Mouse (Mus musculus) myocyte (in vitro differentiated cells): ENCODE results near the gene Rtp1.

ENCODE experiments used
- CEBPB ChIP-seq: IDR thresholded peaks from 2 replicates; pipeline ENCODE4 v1.6.1; 2011; ENCODE audit warnings: mild to moderate bottlenecking, moderate library complexity; ENCODE audit not compliant: poor library complexity, insufficient read depth, severe bottlenecking
- E2F4 ChIP-seq: IDR thresholded peaks from one replicate; pipeline ENCODE4 v1.6.1; 2011; ENCODE audit warnings: mild to moderate bottlenecking, control low read depth, moderate library complexity; ENCODE audit not compliant: insufficient read depth
- MAX ChIP-seq: IDR thresholded peaks from one replicate; pipeline ENCODE4 v1.6.1; 2011; ENCODE audit warnings: low read depth, mild to moderate bottlenecking, control low read depth
- MYOD1 ChIP-seq, 3 experiments: IDR thresholded peaks; one replicate each; pipeline ENCODE4 v1.6.1; 2011; ENCODE audit warnings: control low read depth in 2 of 3, low read depth in 2 of 3, mild to moderate bottlenecking in 2 of 3, moderate library complexity in 1 of 3; ENCODE audit not compliant: insufficient read length in 2 of 3, control insufficient read depth in 1 of 3
- MYOG ChIP-seq, 3 experiments: IDR thresholded peaks; one replicate each; pipeline ENCODE4 v1.6.1; 2011; ENCODE audit warnings: control low read depth in 2 of 3, low read depth in 2 of 3, mild to moderate bottlenecking in 2 of 3; ENCODE audit not compliant: insufficient read length in 2 of 3, control insufficient read depth in 1 of 3, insufficient read depth in 1 of 3
- POLR2A ChIP-seq: IDR thresholded peaks from one replicate; pipeline ENCODE4 v1.6.1; 2011; ENCODE audit warnings: low read depth, mild to moderate bottlenecking, control low read depth, moderate library complexity; ENCODE audit not compliant: insufficient read length
- POLR2AphosphoS2 ChIP-seq: IDR thresholded peaks from one replicate; pipeline ENCODE4 v1.6.1; 2011; ENCODE audit warnings: low read depth, control low read depth; ENCODE audit not compliant: insufficient read length
- REST ChIP-seq: IDR thresholded peaks from one replicate; pipeline ENCODE4 v1.6.1; 2011; ENCODE audit warnings: mild to moderate bottlenecking, control low read depth, moderate library complexity; ENCODE audit not compliant: insufficient read depth, insufficient read length
- SRF ChIP-seq: IDR thresholded peaks from one replicate; pipeline ENCODE4 v1.6.1; 2011; ENCODE audit warnings: low read depth; ENCODE audit not compliant: control insufficient read depth, insufficient read length
- TCF12 ChIP-seq: IDR thresholded peaks from one replicate; pipeline ENCODE4 v1.6.1; 2011; ENCODE audit warnings: mild to moderate bottlenecking, control low read depth; ENCODE audit not compliant: poor library complexity, insufficient read depth, severe bottlenecking
- TCF3 ChIP-seq: IDR thresholded peaks from one replicate; pipeline ENCODE4 v1.6.1; 2011; ENCODE audit warnings: low read depth, control low read depth; ENCODE audit not compliant: insufficient read length
- USF1 ChIP-seq: IDR thresholded peaks from one replicate; pipeline ENCODE4 v1.6.1; 2011; ENCODE audit warnings: low read depth, mild to moderate bottlenecking, control low read depth, moderate library complexity

DNA sequence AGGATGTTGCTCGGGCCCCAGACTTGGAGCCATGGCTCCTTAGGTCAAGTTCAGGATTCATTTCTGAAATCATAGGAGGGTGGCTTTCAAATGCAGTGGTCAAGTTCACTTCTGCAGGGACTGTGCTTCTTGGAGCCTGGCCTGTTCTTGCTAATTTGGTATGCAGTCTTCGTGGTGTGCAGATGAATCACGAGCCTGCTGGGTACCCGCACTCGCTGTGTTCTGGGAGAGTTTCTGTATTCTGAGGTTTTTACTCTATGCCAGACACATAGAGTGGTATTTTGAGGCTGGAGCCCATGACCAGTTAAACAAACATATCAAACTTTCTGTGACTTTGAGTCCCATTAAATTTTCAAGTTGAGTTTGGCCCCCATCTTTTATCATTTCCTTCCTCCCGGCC, 25.4 kb downstream of the Rtp1 start:
- TF ChIP-seq MYOD1 (IDR thresholded peaks at IDR 0.05; ENCODE audit: control insufficient read depth in 1 of 3, insufficient read length in 2 of 3, low read depth in 2 of 3), result no peak
- no peak for TF ChIP-seq POLR2A
- TF ChIP-seq CEBPB, result no peak
- TF ChIP-seq TCF12, result no peak
- no peak for TF ChIP-seq USF1
- TF ChIP-seq MAX, result no peak
- TF ChIP-seq SRF, result no peak
- no peak for TF ChIP-seq REST
- TF ChIP-seq POLR2AphosphoS2, result no peak
- no peak for TF ChIP-seq E2F4
- TF ChIP-seq MYOG (IDR thresholded peaks at IDR 0.05; ENCODE audit: control insufficient read depth in 1 of 3, insufficient read depth in 1 of 3, insufficient read length in 2 of 3, low read depth in 2 of 3), result no peak
- TF ChIP-seq TCF3, result no peak
